Mouse (Mus musculus): ENCODE results near the gene Pdlim4. TPM values are rescaled to one million over a fixed set of nuclear protein-coding genes. Genes with fewer than 3 reads are reported as not detected.

Pdlim4 gene
- polyA plus RNA-seq, 1 experiment from 2014 or later: 22.6 TPM

- Histone ChIP-seq H3K9me3 (ENCODE audit: control insufficient read depth) (no peaks in the 10 kb centered on the region), H3K36me3 (ENCODE audit: control insufficient read depth, insufficient read depth) (no peaks in the 10 kb centered on the region), H3K27me3 (replicated peaks; ENCODE audit: control insufficient read depth, insufficient read depth, low read length) (no peaks in the 10 kb centered on the region), H3K4me1 (replicated peaks; ENCODE audit: control insufficient read depth, insufficient read depth, low read length) (peaks cover 11% of the 10 kb centered on the region; the same call in 1 of the 2 replicates), H3K4me3 (ENCODE audit: low read depth, low read length) (no peak overlapping the region), H3K9ac (ENCODE audit: low read depth, low read length) (no peak overlapping the region), H3K4me2 (replicated peaks; ENCODE audit: low read depth) (no peak overlapping the region), H3K27ac (ENCODE audit: low read depth, low read length) (no peak overlapping the region)
- 31% methylated on average over 9 of the region's 9 CpGs for WGBS
- peak; percentile 58 for ATAC-seq
- TF ChIP-seq CTCF (IDR thresholded peaks at IDR 0.05; ENCODE audit: low read depth): no peak
Observed at GRCm38 (mm10) chr11:54060316-54060715, 8.5 kb downstream of the Pdlim4 start.

- H3K4me2 ChIP-seq (replicated peaks; ENCODE audit: low read depth): no peak overlapping the region
- no peak overlapping the region for H3K9ac ChIP-seq (ENCODE audit: low read depth, low read length)
- no peaks in the 10 kb centered on the region for H3K36me3 ChIP-seq (ENCODE audit: control insufficient read depth, insufficient read depth)
- ATAC-seq: no peak
- 63% methylated on average over 1 of the region's 1 CpGs for WGBS
- TF ChIP-seq CTCF (IDR thresholded peaks at IDR 0.05; ENCODE audit: low read depth): no peak
- peaks cover 11% of the 10 kb centered on the region; the same call in 1 of the 2 replicates for H3K4me1 ChIP-seq (replicated peaks; ENCODE audit: control insufficient read depth, insufficient read depth, low read length)
- H3K27ac ChIP-seq (ENCODE audit: low read depth, low read length): no peak overlapping the region
- H3K9me3 ChIP-seq (ENCODE audit: control insufficient read depth): no peaks in the 10 kb centered on the region
- no peak overlapping the region for H3K4me3 ChIP-seq (ENCODE audit: low read depth, low read length)
- no peaks in the 10 kb centered on the region for H3K27me3 ChIP-seq (replicated peaks; ENCODE audit: control insufficient read depth, insufficient read depth, low read length)
Observed at GRCm38 (mm10) chr11:54059526-54059925, 9.3 kb downstream of the Pdlim4 start.

- ATAC-seq: no peak
- no peak overlapping the region for H3K27ac ChIP-seq (ENCODE audit: low read depth, low read length)
- H3K36me3 ChIP-seq (ENCODE audit: control insufficient read depth, insufficient read depth): no peaks in the 10 kb centered on the region
- peaks cover 11% of the 10 kb centered on the region; the same call in 1 of the 2 replicates for H3K4me1 ChIP-seq (replicated peaks; ENCODE audit: control insufficient read depth, insufficient read depth, low read length)
- no peaks in the 10 kb centered on the region for H3K9me3 ChIP-seq (ENCODE audit: control insufficient read depth)
- no peak overlapping the region for H3K4me2 ChIP-seq (replicated peaks; ENCODE audit: low read depth)
- WGBS: 55% methylated on average over 6 of the region's 6 CpGs
- no peak overlapping the region for H3K4me3 ChIP-seq (ENCODE audit: low read depth, low read length)
- no peak overlapping the region for H3K9ac ChIP-seq (ENCODE audit: low read depth, low read length)
- no peaks in the 10 kb centered on the region for H3K27me3 ChIP-seq (replicated peaks; ENCODE audit: control insufficient read depth, insufficient read depth, low read length)
- no peak for TF ChIP-seq CTCF (IDR thresholded peaks at IDR 0.05; ENCODE audit: low read depth)
Observed at GRCm38 (mm10) chr11:54058643-54059042, 10.2 kb downstream of the Pdlim4 start.

- H3K36me3 ChIP-seq (ENCODE audit: control insufficient read depth, insufficient read depth): no peaks in the 10 kb centered on the region
- no peak overlapping the region for H3K4me3 ChIP-seq (ENCODE audit: low read depth, low read length)
- TF ChIP-seq CTCF (IDR thresholded peaks at IDR 0.05; ENCODE audit: low read depth): no peak
- H3K9ac ChIP-seq (ENCODE audit: low read depth, low read length): no peak overlapping the region
- peaks cover 11% of the 10 kb centered on the region; the same call in 1 of the 2 replicates for H3K4me1 ChIP-seq (replicated peaks; ENCODE audit: control insufficient read depth, insufficient read depth, low read length)
- 73% methylated on average over 10 of the region's 10 CpGs for WGBS
- no peak overlapping the region for H3K27ac ChIP-seq (ENCODE audit: low read depth, low read length)
- H3K27me3 ChIP-seq (replicated peaks; ENCODE audit: control insufficient read depth, insufficient read depth, low read length): no peaks in the 10 kb centered on the region
- H3K9me3 ChIP-seq (ENCODE audit: control insufficient read depth): no peaks in the 10 kb centered on the region
- ATAC-seq: no peak
- H3K4me2 ChIP-seq (replicated peaks; ENCODE audit: low read depth): no peak overlapping the region
Observed at GRCm38 (mm10) chr11:54058056-54058617, 10.7 kb downstream of the Pdlim4 start.

GRCm38 (mm10) chr11:54057428-54057827 is 11.4 kb downstream of the Pdlim4 start:
- Histone ChIP-seq H3K27ac (ENCODE audit: low read depth, low read length) (no peak overlapping the region), H3K4me3 (ENCODE audit: low read depth, low read length) (no peak overlapping the region), H3K9ac (ENCODE audit: low read depth, low read length) (no peak overlapping the region), H3K9me3 (ENCODE audit: control insufficient read depth) (no peaks in the 10 kb centered on the region), H3K4me1 (replicated peaks; ENCODE audit: control insufficient read depth, insufficient read depth, low read length) (peaks cover 11% of the 10 kb centered on the region; the same call in 1 of the 2 replicates), H3K4me2 (replicated peaks; ENCODE audit: low read depth) (no peak overlapping the region), H3K36me3 (ENCODE audit: control insufficient read depth, insufficient read depth) (no peaks in the 10 kb centered on the region), H3K27me3 (replicated peaks; ENCODE audit: control insufficient read depth, insufficient read depth, low read length) (no peaks in the 10 kb centered on the region)
- 62% methylated on average over 2 of the region's 2 CpGs for WGBS
- no peak for TF ChIP-seq CTCF (IDR thresholded peaks at IDR 0.05; ENCODE audit: low read depth)
- no peak for ATAC-seq

- TF ChIP-seq CTCF (IDR thresholded peaks at IDR 0.05; ENCODE audit: low read depth): peak; percentile 64
- ATAC-seq: no peak
- H3K4me1 ChIP-seq (replicated peaks; ENCODE audit: control insufficient read depth, insufficient read depth, low read length): peaks cover 10% of the 10 kb centered on the region; the same call in 1 of the 2 replicates
- no peaks in the 10 kb centered on the region for H3K27me3 ChIP-seq (replicated peaks; ENCODE audit: control insufficient read depth, insufficient read depth, low read length)
- H3K4me2 ChIP-seq (replicated peaks; ENCODE audit: low read depth): no peak overlapping the region
- no peaks in the 10 kb centered on the region for H3K9me3 ChIP-seq (ENCODE audit: control insufficient read depth)
- no peak overlapping the region for H3K27ac ChIP-seq (ENCODE audit: low read depth, low read length)
- H3K4me3 ChIP-seq (ENCODE audit: low read depth, low read length): no peak overlapping the region
- 42% methylated on average over 8 of the region's 8 CpGs for WGBS
- H3K36me3 ChIP-seq (ENCODE audit: control insufficient read depth, insufficient read depth): no peaks in the 10 kb centered on the region; the same call in 1 of the 2 replicates
- H3K9ac ChIP-seq (ENCODE audit: low read depth, low read length): no peak overlapping the region
Observed at GRCm38 (mm10) chr11:54056132-54056531, 12.7 kb downstream of the Pdlim4 start.
